Mouse (Mus musculus) lung, postnatal 0 days (tissue): ENCODE results near the gene Dapk1.
A peak's percentile ranks its signal among the peaks of the same experiment; 100 is the strongest.

Source experiments
- CTCF ChIP-seq: IDR thresholded peaks from 2 replicates; pipeline ENCODE4 v1.5.1; 2016; ENCODE audit warnings: antibody characterized with exemption, mild to moderate bottlenecking
- EP300 ChIP-seq: IDR thresholded peaks from 2 replicates; pipeline ENCODE4 v1.6.1; 2016; ENCODE audit warnings: antibody characterized with exemption, mild to moderate bottlenecking, control low read depth

DNA sequence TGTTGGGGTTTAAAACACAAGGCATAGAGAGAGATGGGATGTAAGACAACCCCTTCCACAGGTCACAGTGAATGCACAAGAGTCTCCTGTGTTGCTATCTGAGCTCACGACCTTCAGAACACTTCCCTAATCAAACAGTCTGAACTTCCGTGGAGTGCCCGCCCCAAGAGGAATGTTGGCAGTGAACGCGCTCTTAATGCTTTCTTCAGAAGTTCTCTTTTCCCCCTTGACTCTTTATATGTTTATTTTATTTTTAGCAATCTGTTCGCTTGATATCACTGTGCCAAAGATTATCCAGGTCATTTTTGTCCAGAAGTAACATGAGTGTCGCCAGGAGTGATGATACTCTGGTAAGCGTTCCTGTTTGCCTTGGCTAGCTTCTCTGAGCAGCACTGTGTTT, 121.0 kb downstream of the Dapk1 start:
- TF ChIP-seq CTCF (no peak), EP300 (peak; percentile 70)
